Mouse (Mus musculus) hematopoietic stem cell, adult 5-6 weeks (primary cell): Measurements from ENCODE around the gene Agxt. TPM values are rescaled to one million over a fixed set of nuclear protein-coding genes. Genes with fewer than 3 reads are reported as not detected.

Experiments
- ATAC-seq, 2 experiments: fragments of 125-278 bp in 1 of 2; replicated peaks in 1 of 2; 2 replicates each; pipeline ENCODE4 v1.8.0; 2016 to 2017; ENCODE audit warnings: inconsistent platforms in 2 of 2, mild to moderate bottlenecking in 2 of 2, moderate number of reproducible peaks in 2 of 2, low read depth in 1 of 2, moderate TSS enrichment in 1 of 2; ENCODE audit not compliant: low FRiP score in 2 of 2, poor library complexity in 2 of 2, severe bottlenecking in 2 of 2, insufficient read depth in 1 of 2, low TSS enrichment in 1 of 2
- total RNA-seq: library from RNA; stranded (forward); fragments of 172-1452, 232-1000 nt; gene quantifications from 2 replicates; pipeline ENCODE4 v1.2.3, GENCODE M21; 2017

The Agxt gene
- not detected in 2 replicates for total RNA-seq

- ATAC-seq = no peak
Measured at GRCm38 (mm10) chr1:93135036-93135526, at the start of gene Agxt. Gene Agxt (plus strand): TSS chr1:93135240.

- no peak for ATAC-seq
Measured at GRCm38 (mm10) chr1:93092582-93092981, 42.5 kb upstream of the Agxt start.

GRCm38 (mm10) chr1:93098956-93099355 is 36.1 kb upstream of the Agxt start:
- ATAC-seq = no peak

GRCm38 (mm10) chr1:93100243-93100575 is 34.8 kb upstream of the Agxt start:
- no peak for ATAC-seq

GRCm38 (mm10) chr1:93100576-93101491 is 34.2 kb upstream of the Agxt start:
- no peak for ATAC-seq

GRCm38 (mm10) chr1:93101571-93102061 is 33.4 kb upstream of the Agxt start, which contains the start of gene Kif1a:
Gene Kif1a (minus strand): TSS chr1:93101951.
- peak in 1 of 2 experiments; percentile 49; a peak in 1 of 4 replicates for ATAC-seq

- no peak for ATAC-seq
Measured at GRCm38 (mm10) chr1:93102700-93103099, 32.3 kb upstream of the Agxt start.

GRCm38 (mm10) chr1:93114713-93115463 is 20.2 kb upstream of the Agxt start:
- ATAC-seq = peak; percentile 96 to 99

GRCm38 (mm10) chr1:93115471-93115870 is 19.6 kb upstream of the Agxt start:
- no peak for ATAC-seq

GRCm38 (mm10) chr1:93118816-93119215 is 16.2 kb upstream of the Agxt start:
- ATAC-seq = no peak

- no peak for ATAC-seq
Measured at GRCm38 (mm10) chr1:93123179-93123854, 11.7 kb upstream of the Agxt start.

GRCm38 (mm10) chr1:93124066-93124465 is 11.0 kb upstream of the Agxt start:
- ATAC-seq = no peak

- peak; percentile 81 to 91 for ATAC-seq
Measured at GRCm38 (mm10) chr1:93125256-93125655, 9.8 kb upstream of the Agxt start.

GRCm38 (mm10) chr1:93128209-93128608 is 6.8 kb upstream of the Agxt start:
- ATAC-seq = no peak

GRCm38 (mm10) chr1:93128710-93129349 is 6.2 kb upstream of the Agxt start:
- ATAC-seq = no peak

GRCm38 (mm10) chr1:93130242-93130983 is 4.6 kb upstream of the Agxt start:
- ATAC-seq = no peak
